In genomic region chr9:116220159-116220515, GRCm38 (mm10) we compare ENCODE assay signal across 30 mouse cellular contexts. TPM values are rescaled to one million over a fixed set of nuclear protein-coding genes. Genes with fewer than 3 reads are reported as not detected.
A peak's percentile ranks its signal among the peaks of the same experiment; 100 is the strongest.
DNase-seq lines count a peak whose midpoint lies in the region; ATAC-seq and TF ChIP-seq lines count a peak whose summit lies in the region.
"Had no signal": no experiment of that assay in that cellular context is flagged by ENCODE, and none has a peak within 500 bp of the region (broad histone marks: within the 10 kb centered on the region; RNA-seq: fewer than 3 reads in every experiment).

No protein-coding gene starts in this region.

- H3K36me3 ChIP-seq in embryonic facial prominence, embryonic 12.5 days, result no peaks in the 10 kb centered on the region
- no peaks in the 10 kb centered on the region for H3K36me3 ChIP-seq in embryonic facial prominence, embryonic 10.5 days (replicated peaks)
- H3K36me3 ChIP-seq in spleen, adult 2 months (ENCODE audit: control insufficient read depth, insufficient read depth, low read length), result no peaks in the 10 kb centered on the region
- H3K36me3 ChIP-seq in stomach, embryonic 16.5 days (ENCODE audit: control insufficient read depth, insufficient read depth, low read length), result no peaks in the 10 kb centered on the region
- no peaks in the 10 kb centered on the region for H3K36me3 ChIP-seq in thymus, adult 2 months (ENCODE audit: control insufficient read depth, insufficient read depth, low read length)
- H3K36me3 ChIP-seq: forebrain, embryonic 12.5 days; G1E; heart, embryonic 12.5 days; hindbrain, embryonic 10.5 days; liver, embryonic 13.5 days had no signal

- no peak overlapping the region for H3K4me3 ChIP-seq in embryonic facial prominence, embryonic 12.5 days
- H3K4me3 ChIP-seq in embryonic facial prominence, embryonic 10.5 days, result no peak overlapping the region
- no peak overlapping the region for H3K4me3 ChIP-seq in spleen, adult 2 months (ENCODE audit: extremely low read depth, insufficient read depth, insufficient read length)
- no peak overlapping the region for H3K4me3 ChIP-seq in embryonic fibroblast, embryonic 13.5 days (ENCODE audit: insufficient read depth, low read length)
- no peak overlapping the region for H3K4me3 ChIP-seq in stomach, embryonic 16.5 days (replicated peaks; ENCODE audit: low read length)
- no peak overlapping the region for H3K4me3 ChIP-seq in thymus, adult 2 months (ENCODE audit: control insufficient read depth, insufficient read depth, low read length)
- H3K4me3 ChIP-seq: erythroblast, embryonic 14.5 days; forebrain, embryonic 12.5 days; heart, embryonic 12.5 days; hindbrain, embryonic 10.5 days; liver, embryonic 13.5 days had no signal

- ATAC-seq in embryonic facial prominence, embryonic 12.5 days (ENCODE audit: insufficient number of reproducible peaks, insufficient read depth, low FRiP score, low TSS enrichment), result no peak
- ATAC-seq in stomach, embryonic 16.5 days (ENCODE audit: insufficient read depth, low FRiP score), result no peak
- ATAC-seq: activated CD4-positive, CD25-positive, alpha-beta regulatory T cell, adult 4 months; hindbrain, postnatal 0 days; intestine, embryonic 16.5 days; Patski had no signal

- H3K4me2 ChIP-seq in embryonic facial prominence, embryonic 12.5 days (replicated peaks), result no peak overlapping the region
- H3K4me2 ChIP-seq in stomach, embryonic 16.5 days (ENCODE audit: low read depth, low read length), result no peak overlapping the region
- H3K4me2 ChIP-seq: forebrain, embryonic 12.5 days; heart, embryonic 12.5 days; liver, embryonic 13.5 days; midbrain, embryonic 11.5 days had no signal

- no peak for DNase-seq in embryonic facial prominence, embryonic 10.5 days (ENCODE audit: low spot score)
- no peak for DNase-seq in spleen, adult 2 months (ENCODE audit: low read depth in 1 of 2, low spot score in 2 of 2)
- DNase-seq in spleen, adult 12 weeks (ENCODE audit: low spot score), result no peak
- DNase-seq in thymus, adult 2 months, result no peak
- DNase-seq in T-cell, adult 2 months (ENCODE audit: low spot score), result no peak
- DNase-seq: adrenal gland, adult 8-10 months; cerebellum, adult 18-20 months; cerebellum, postnatal 25 days; embryo, embryonic 11 days; gastrocnemius, postnatal 25 days; heart, adult 18-20 months; heart, postnatal 10 days; left cerebral cortex, postnatal 4 days; liver, embryonic 13.5 days; lung, postnatal 10 days; right cerebral cortex, adult 18-20 months; thymus, postnatal 36 days had no signal

- 76% methylated on average over 4 of the region's 4 CpGs for WGBS in embryonic facial prominence, embryonic 12.5 days
- 91% methylated on average over 4 of the region's 4 CpGs for WGBS in embryonic facial prominence, embryonic 10.5 days
- WGBS in spleen, adult 2 months, result 76% methylated on average over 4 of the region's 4 CpGs
- WGBS in stomach, embryonic 16.5 days, result 84% methylated on average over 4 of the region's 4 CpGs
- WGBS in thymus, adult 2 months, result 98% methylated on average over 4 of the region's 4 CpGs

- H3K4me1 ChIP-seq in embryonic facial prominence, embryonic 12.5 days, result peaks cover 21% of the 10 kb centered on the region
- H3K4me1 ChIP-seq in embryonic facial prominence, embryonic 10.5 days, result peaks cover 12% of the 10 kb centered on the region
- peaks cover 23% of the 10 kb centered on the region; the same call in 1 of the 2 replicates for H3K4me1 ChIP-seq in spleen, adult 2 months (ENCODE audit: control insufficient read depth, insufficient read depth, insufficient read length)
- peaks cover 12% of the 10 kb centered on the region for H3K4me1 ChIP-seq in embryonic fibroblast, embryonic 13.5 days (ENCODE audit: control insufficient read depth, insufficient read depth, low read length)
- peaks cover 22% of the 10 kb centered on the region for H3K4me1 ChIP-seq in stomach, embryonic 16.5 days (ENCODE audit: control insufficient read depth, insufficient read depth, low read length)
- peaks cover 17% of the 10 kb centered on the region for H3K4me1 ChIP-seq in thymus, adult 2 months (replicated peaks; ENCODE audit: control insufficient read depth, insufficient read depth, low read length)
- H3K4me1 ChIP-seq: forebrain, embryonic 12.5 days; liver, embryonic 13.5 days had no signal

- no peak overlapping the region for H3K9ac ChIP-seq in embryonic facial prominence, embryonic 12.5 days
- no peak overlapping the region for H3K9ac ChIP-seq in stomach, embryonic 16.5 days (ENCODE audit: low read length)
- H3K9ac ChIP-seq: forebrain, embryonic 12.5 days; heart, embryonic 12.5 days; liver, embryonic 13.5 days had no signal

- H3K27me3 ChIP-seq in embryonic facial prominence, embryonic 12.5 days, result no peaks in the 10 kb centered on the region
- H3K27me3 ChIP-seq in embryonic facial prominence, embryonic 10.5 days (replicated peaks; ENCODE audit: low read depth, poor library complexity, severe bottlenecking), result no peaks in the 10 kb centered on the region
- H3K27me3 ChIP-seq in spleen, adult 2 months (ENCODE audit: control insufficient read depth, insufficient read depth, low read length), result no peaks in the 10 kb centered on the region
- no peaks in the 10 kb centered on the region for H3K27me3 ChIP-seq in stomach, embryonic 16.5 days (ENCODE audit: control insufficient read depth, insufficient read depth, low read length)
- H3K27me3 ChIP-seq in thymus, adult 2 months (ENCODE audit: control insufficient read depth, insufficient read depth, low read length), result no peaks in the 10 kb centered on the region
- H3K27me3 ChIP-seq: forebrain, embryonic 12.5 days; liver, embryonic 13.5 days; Patski had no signal

- TF ChIP-seq POLR2A in spleen, adult 2 months (IDR thresholded peaks at IDR 0.05; ENCODE audit: low read depth, low read length), result no peak
- TF ChIP-seq POLR2A in embryonic fibroblast, embryonic 13.5 days (IDR thresholded peaks at IDR 0.05; ENCODE audit: low read depth, low read length), result no peak
- no peak for TF ChIP-seq POLR2A in thymus, adult 2 months (IDR thresholded peaks at IDR 0.05; ENCODE audit: control insufficient read depth, extremely low read depth, insufficient read depth, low read length, poor library complexity)

- TF ChIP-seq CTCF in spleen, adult 2 months (IDR thresholded peaks at IDR 0.05; ENCODE audit: extremely low read depth, insufficient read depth, insufficient read length, insufficient replicate concordance), result no peak
- no peak for TF ChIP-seq CTCF in embryonic fibroblast, embryonic 13.5 days (IDR thresholded peaks at IDR 0.05; ENCODE audit: borderline replicate concordance, insufficient read depth, low read length)
- TF ChIP-seq CTCF in thymus, adult 2 months (IDR thresholded peaks at IDR 0.05; ENCODE audit: borderline replicate concordance, control insufficient read depth, extremely low read depth, insufficient read depth, low read length, poor library complexity), result no peak

- peak overlapping the region; percentile 86 for H3K27ac ChIP-seq in embryonic facial prominence, embryonic 12.5 days
- H3K27ac ChIP-seq in embryonic facial prominence, embryonic 10.5 days (replicated peaks), result no peak overlapping the region; the same call in 1 of the 2 replicates
- H3K27ac ChIP-seq in spleen, adult 2 months (ENCODE audit: insufficient read depth, low read length), result peak overlapping the region; percentile 71
- H3K27ac ChIP-seq in embryonic fibroblast, embryonic 13.5 days (ENCODE audit: insufficient read depth, low read length), result peak overlapping the region; percentile 94
- peak overlapping the region; percentile 41 for H3K27ac ChIP-seq in stomach, embryonic 16.5 days (ENCODE audit: low read length)
- H3K27ac ChIP-seq in thymus, adult 2 months (ENCODE audit: control insufficient read depth, insufficient read depth, low read length), result no peak overlapping the region
- H3K27ac ChIP-seq: hindbrain, embryonic 10.5 days; hindbrain, postnatal 0 days; liver, embryonic 13.5 days had no signal

- H3K9me3 ChIP-seq in embryonic facial prominence, embryonic 12.5 days, result no peaks in the 10 kb centered on the region
- H3K9me3 ChIP-seq in embryonic facial prominence, embryonic 10.5 days, result no peaks in the 10 kb centered on the region
- H3K9me3 ChIP-seq in stomach, embryonic 16.5 days (replicated peaks; ENCODE audit: control insufficient read depth, low read length), result no peaks in the 10 kb centered on the region
- H3K9me3 ChIP-seq: forebrain, embryonic 12.5 days; hindbrain, embryonic 10.5 days; liver, embryonic 13.5 days had no signal

RNA-seq across cellular contexts. Expression of gene Tgfbr2, which starts 45.0 kb away (rescaled TPM):
- polyA plus RNA-seq in embryonic facial prominence, embryonic 12.5 days (2016; fragmentation: Nextera tagmentation; extraction: Ambion mirVana), result 27.4 and 28.7 TPM in 2 replicates
- 8.6 and 9.2 TPM in 2 replicates for polyA plus RNA-seq in embryonic facial prominence, embryonic 10.5 days (2016; fragmentation: Nextera tagmentation; extraction: Ambion mirVana)
- polyA plus RNA-seq in spleen, adult 2 months (2012; rRNA removed), result 57.1 and 77.5 TPM in 2 replicates
- polyA plus RNA-seq in embryonic fibroblast, embryonic 13.5 days (2011; ENCODE audit: insufficient read length, low read depth, missing spikeins), result 91.6 and 117 TPM in 2 replicates
- polyA plus RNA-seq in stomach, embryonic 16.5 days (2015; fragmentation: Nextera tagmentation; extraction: Ambion mirVana), result 33.8 and 35.1 TPM in 2 replicates
- polyA plus RNA-seq in thymus, adult 2 months (2012; rRNA removed), result 57.2 and 60.1 TPM in 2 replicates
- polyA plus RNA-seq: G1E had no signal

Comparison
In these comparisons a context has a peak if more than half of its experiments do, and no peak if none do; other contexts are left out.
1. H3K27ac ChIP-seq: peak in embryonic facial prominence, embryonic 12.5 days (single experiment), spleen, adult 2 months (single experiment), embryonic fibroblast, embryonic 13.5 days (single experiment) and stomach, embryonic 16.5 days (single experiment); none in embryonic facial prominence, embryonic 10.5 days (single experiment) and thymus, adult 2 months (single experiment).